Mouse (Mus musculus): ENCODE measurements at regions not wholly inside any gene's neighbourhood (a gene's known extent, or its start where the extent isn't known, plus 50 kb on each side); places are given as distances from the start of the nearest gene placed in this dataset.

- H3K27ac ChIP-seq (ENCODE audit: insufficient read depth, low read depth, low read length, poor library complexity, severe bottlenecking) = no peak overlapping the region
- H3K4me3 ChIP-seq (ENCODE audit: insufficient read depth in 1 of 2, low read depth in 1 of 2, low read length in 2 of 2, poor library complexity in 1 of 2, severe bottlenecking in 1 of 2) = no peak overlapping the region
- TF ChIP-seq CHD2 (IDR thresholded peaks at IDR 0.05; ENCODE audit: low read depth, low read length) (no peak), HCFC1 (IDR thresholded peaks at IDR 0.05; ENCODE audit: borderline replicate concordance, insufficient read depth, low read length) (no peak), MAFK (IDR thresholded peaks at IDR 0.05; ENCODE audit: insufficient read depth, low read depth, low read length) (no peak), ZNF384 (IDR thresholded peaks at IDR 0.05; ENCODE audit: low read depth, low read length) (no peak), ZC3H11A (IDR thresholded peaks at IDR 0.05; ENCODE audit: borderline replicate concordance, low read depth, low read length) (no peak)
Measured at GRCm38 (mm10) chr10:96373481-96373880, 237.1 kb downstream of the Gm5426 start.

GRCm38 (mm10) chr10:96374293-96375069 lies 238.1 kb downstream of the Gm5426 start:
- H3K9me3 ChIP-seq (ENCODE audit: control insufficient read depth, insufficient read depth, low read depth, low read length) = no peaks in the 10 kb centered on the region
- no peaks in the 10 kb centered on the region for H3K4me1 ChIP-seq (ENCODE audit: control insufficient read depth in 2 of 2, insufficient read depth in 2 of 2, low read length in 2 of 2, poor library complexity in 1 of 2)
- TF ChIP-seq MAFK (IDR thresholded peaks at IDR 0.05; ENCODE audit: insufficient read depth, low read depth, low read length) (no peak), ZC3H11A (IDR thresholded peaks at IDR 0.05; ENCODE audit: borderline replicate concordance, low read depth, low read length) (no peak), CHD2 (IDR thresholded peaks at IDR 0.05; ENCODE audit: low read depth, low read length) (no peak), HCFC1 (IDR thresholded peaks at IDR 0.05; ENCODE audit: borderline replicate concordance, insufficient read depth, low read length) (no peak), ZNF384 (IDR thresholded peaks at IDR 0.05; ENCODE audit: low read depth, low read length) (no peak)
- no peak for DNase-seq (ENCODE audit: low read depth, low spot score)
- H3K36me3 ChIP-seq (ENCODE audit: control insufficient read depth, insufficient read depth, low read length, poor library complexity, severe bottlenecking) = no peaks in the 10 kb centered on the region
- H3K9ac ChIP-seq (ENCODE audit: insufficient read depth, low read depth, low read length, poor library complexity, severe bottlenecking) = no peak overlapping the region
- H3K27ac ChIP-seq (ENCODE audit: insufficient read depth, low read depth, low read length, poor library complexity, severe bottlenecking) = no peak overlapping the region
- in situ Hi-C loops (cut with MboI; ENCODE audit: low sequenced_read_pairs in 2 of 2, unreplicated experiment in 2 of 2) = no loop called here
- no peak overlapping the region for H3K4me3 ChIP-seq (ENCODE audit: insufficient read depth in 1 of 2, low read depth in 1 of 2, low read length in 2 of 2, poor library complexity in 1 of 2, severe bottlenecking in 1 of 2)

More at GRCm38 (mm10) chr10:96373481-96373880, 237.1 kb downstream of the Gm5426 start:
- Histone ChIP-seq H3K9ac (ENCODE audit: insufficient read depth, low read depth, low read length, poor library complexity, severe bottlenecking) (no peak overlapping the region), H3K4me1 (ENCODE audit: control insufficient read depth in 2 of 2, insufficient read depth in 2 of 2, low read length in 2 of 2, poor library complexity in 1 of 2) (no peaks in the 10 kb centered on the region), H3K36me3 (ENCODE audit: control insufficient read depth, insufficient read depth, low read length, poor library complexity, severe bottlenecking) (no peaks in the 10 kb centered on the region), H3K9me3 (ENCODE audit: control insufficient read depth, insufficient read depth, low read depth, low read length) (no peaks in the 10 kb centered on the region)
- DNase-seq (ENCODE audit: low read depth, low spot score) = no peak
- in situ Hi-C loops (cut with MboI; ENCODE audit: low sequenced_read_pairs in 2 of 2, unreplicated experiment in 2 of 2) = no loop called here

DNA sequence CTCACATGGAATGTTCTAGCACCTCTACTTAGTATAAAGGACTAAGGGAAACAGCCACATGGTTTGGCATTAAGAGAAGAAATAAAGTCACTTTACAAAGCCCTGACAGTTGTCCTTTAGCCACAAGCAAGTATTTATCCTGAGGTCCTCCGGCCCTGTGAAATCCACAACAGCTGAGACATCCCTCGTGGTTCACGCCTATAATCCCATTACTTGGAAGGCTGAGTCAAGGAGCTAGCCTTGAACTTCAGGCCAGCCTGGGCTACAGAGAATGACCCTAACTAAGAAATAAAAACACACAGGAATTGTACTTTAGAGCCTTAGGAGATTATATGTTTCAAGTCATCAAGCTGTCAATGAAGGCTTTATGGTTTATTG lies 238.7 kb downstream of the Gm5426 start:
- H3K36me3 ChIP-seq (ENCODE audit: control insufficient read depth, insufficient read depth, low read length, poor library complexity, severe bottlenecking) = no peaks in the 10 kb centered on the region
- no peak overlapping the region for H3K27ac ChIP-seq (ENCODE audit: insufficient read depth, low read depth, low read length, poor library complexity, severe bottlenecking)
- H3K4me1 ChIP-seq (ENCODE audit: control insufficient read depth in 2 of 2, insufficient read depth in 2 of 2, low read length in 2 of 2, poor library complexity in 1 of 2) = no peaks in the 10 kb centered on the region
- DNase-seq (ENCODE audit: low read depth, low spot score) = no peak
- H3K4me3 ChIP-seq (ENCODE audit: insufficient read depth in 1 of 2, low read depth in 1 of 2, low read length in 2 of 2, poor library complexity in 1 of 2, severe bottlenecking in 1 of 2) = no peak overlapping the region
- no peaks in the 10 kb centered on the region for H3K9me3 ChIP-seq (ENCODE audit: control insufficient read depth, insufficient read depth, low read depth, low read length)
- in situ Hi-C loops (cut with MboI; ENCODE audit: low sequenced_read_pairs in 2 of 2, unreplicated experiment in 2 of 2) = no loop called here
- no peak overlapping the region for H3K9ac ChIP-seq (ENCODE audit: insufficient read depth, low read depth, low read length, poor library complexity, severe bottlenecking)
- no peak for TF ChIP-seq ZNF384 (IDR thresholded peaks at IDR 0.05; ENCODE audit: low read depth, low read length)
- TF ChIP-seq ZC3H11A (IDR thresholded peaks at IDR 0.05; ENCODE audit: borderline replicate concordance, low read depth, low read length) = no peak
- no peak for TF ChIP-seq CHD2 (IDR thresholded peaks at IDR 0.05; ENCODE audit: low read depth, low read length)
- no peak for TF ChIP-seq HCFC1 (IDR thresholded peaks at IDR 0.05; ENCODE audit: borderline replicate concordance, insufficient read depth, low read length)
- TF ChIP-seq MAFK (IDR thresholded peaks at IDR 0.05; ENCODE audit: insufficient read depth, low read depth, low read length) = no peak

GRCm38 (mm10) chr10:96377549-96377948 lies 239.3 kb upstream of the Btg1 start:
- in situ Hi-C loops (cut with MboI; ENCODE audit: low sequenced_read_pairs in 2 of 2, unreplicated experiment in 2 of 2) = no loop called here
- Histone ChIP-seq H3K9me3 (ENCODE audit: control insufficient read depth, insufficient read depth, low read depth, low read length) (no peaks in the 10 kb centered on the region), H3K36me3 (ENCODE audit: control insufficient read depth, insufficient read depth, low read length, poor library complexity, severe bottlenecking) (no peaks in the 10 kb centered on the region), H3K4me1 (ENCODE audit: control insufficient read depth in 2 of 2, insufficient read depth in 2 of 2, low read length in 2 of 2, poor library complexity in 1 of 2) (no peaks in the 10 kb centered on the region), H3K9ac (ENCODE audit: insufficient read depth, low read depth, low read length, poor library complexity, severe bottlenecking) (no peak overlapping the region), H3K27ac (ENCODE audit: insufficient read depth, low read depth, low read length, poor library complexity, severe bottlenecking) (no peak overlapping the region), H3K4me3 (ENCODE audit: insufficient read depth in 1 of 2, low read depth in 1 of 2, low read length in 2 of 2, poor library complexity in 1 of 2, severe bottlenecking in 1 of 2) (no peak overlapping the region)
- no peak for DNase-seq (ENCODE audit: low read depth, low spot score)
- TF ChIP-seq HCFC1 (IDR thresholded peaks at IDR 0.05; ENCODE audit: borderline replicate concordance, insufficient read depth, low read length) (no peak), CHD2 (IDR thresholded peaks at IDR 0.05; ENCODE audit: low read depth, low read length) (no peak), ZC3H11A (IDR thresholded peaks at IDR 0.05; ENCODE audit: borderline replicate concordance, low read depth, low read length) (no peak)

Data from ES-E14 (cell line).